Mouse (Mus musculus) hindbrain, embryonic 11.5 days (tissue): ENCODE measurements at regions not wholly inside any gene's neighbourhood (a gene's known extent, or its start where the extent isn't known, plus 50 kb on each side); places are given as distances from the start of the nearest gene placed in this dataset.
"Not testable (repeated sequence)": the region's sequence is repeated elsewhere in the genome, so short reads cannot be mapped to it uniquely, and the experiment has no call there.

Experiments
- ATAC-seq: fragments of 200-750 bp; cut with Nextera tagmentation; 2 replicates; pipeline ENCODE4 v1.8.0; 2017; ENCODE audit warnings: mild to moderate bottlenecking, moderate TSS enrichment, moderate library complexity; ENCODE audit not compliant: low FRiP score
- DNase-seq: peaks from one replicate; pipeline ENCODE4 v3.0.0-alpha.2; 2015; ENCODE audit warnings: low spot score
- H3K27ac ChIP-seq: fragments of 300-500 bp; sonication (generic); 2 replicates; pipeline ENCODE4 v1.5.1; 2014; ENCODE audit warnings: mild to moderate bottlenecking, low read depth, low read length
- H3K27me3 ChIP-seq: fragments of 300-500 bp; sonication (generic); 2 replicates; pipeline ENCODE4 v1.6.1; 2014; ENCODE audit warnings: mild to moderate bottlenecking, low read length, moderate library complexity, mixed read lengths; ENCODE audit not compliant: control insufficient read depth, insufficient read depth
- H3K36me3 ChIP-seq: fragments of 300-500 bp; sonication (generic); 2 replicates; pipeline ENCODE4 v1.6.1; 2014; ENCODE audit warnings: mild to moderate bottlenecking, low read length, moderate library complexity, mixed read lengths; ENCODE audit not compliant: control insufficient read depth, insufficient read depth
- H3K4me1 ChIP-seq: fragments of 300-500 bp; sonication (generic); replicated peaks from 2 replicates; pipeline ENCODE4 v1.6.1; 2014; ENCODE audit warnings: low read length, mixed read lengths; ENCODE audit not compliant: control insufficient read depth, insufficient read depth
- H3K4me2 ChIP-seq: fragments of 300-500 bp; sonication (generic); replicated peaks from 2 replicates; pipeline ENCODE4 v1.6.1; 2014; ENCODE audit warnings: mild to moderate bottlenecking, low read depth, low read length
- H3K4me3 ChIP-seq: fragments of 300-500 bp; sonication (generic); 2 replicates; pipeline ENCODE4 v1.5.1; 2014; ENCODE audit warnings: low read depth, low read length
- H3K9ac ChIP-seq: fragments of 300-500 bp; sonication (generic); 2 replicates; pipeline ENCODE4 v1.6.1; 2014; ENCODE audit warnings: low read depth, low read length
- H3K9me3 ChIP-seq: fragments of 300-500 bp; sonication (generic); 2 replicates; pipeline ENCODE4 v1.6.1; 2016; ENCODE audit warnings: low read length; ENCODE audit not compliant: control insufficient read depth
- WGBS: fragments of 180-500 bp; shearing (Covaris S2); extraction: QIAGEN DNeasy Blood & Tissue Kit; methylation state at CpG from one replicate; pipeline ENCODE4 v1.1.7; 2014; 5-methylcytosine and 5-hydroxymethylcytosine counted together

DNA sequence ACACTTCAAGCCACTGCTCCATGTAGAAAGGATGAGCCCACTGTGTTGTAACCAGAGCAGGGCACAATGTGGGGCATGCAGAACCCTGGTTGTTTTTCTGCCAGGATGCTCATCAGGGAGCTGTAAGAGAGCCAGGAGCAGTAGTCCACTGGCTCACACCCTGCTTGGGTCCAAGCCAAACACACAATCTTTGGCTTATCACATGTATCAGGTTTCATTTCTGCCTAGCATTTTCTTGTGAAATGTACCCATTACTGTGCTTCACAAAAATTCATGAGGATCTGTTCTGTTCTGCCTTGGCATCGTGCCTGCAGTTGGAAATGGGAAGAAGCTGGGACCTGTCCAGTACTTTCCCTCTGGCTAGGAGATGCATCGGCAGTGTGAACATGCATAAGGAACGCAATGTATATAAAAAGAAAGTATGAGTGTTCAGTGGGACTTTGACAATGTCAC is 491.6 kb upstream of the Igfbp3 start:
- no peak overlapping the region for H3K27ac ChIP-seq
- DNase-seq (no peak), ATAC-seq (no peak)
- H3K4me1 ChIP-seq = no peaks in the 10 kb centered on the region
- no peaks in the 10 kb centered on the region for H3K27me3 ChIP-seq
- H3K9me3 ChIP-seq = no peaks in the 10 kb centered on the region
- H3K9ac ChIP-seq = no peak overlapping the region
- no peaks in the 10 kb centered on the region for H3K36me3 ChIP-seq
- WGBS = 92% methylated on average over 3 of the region's 3 CpGs
- no peak overlapping the region for H3K4me2 ChIP-seq
- H3K4me3 ChIP-seq = no peak overlapping the region

DNA sequence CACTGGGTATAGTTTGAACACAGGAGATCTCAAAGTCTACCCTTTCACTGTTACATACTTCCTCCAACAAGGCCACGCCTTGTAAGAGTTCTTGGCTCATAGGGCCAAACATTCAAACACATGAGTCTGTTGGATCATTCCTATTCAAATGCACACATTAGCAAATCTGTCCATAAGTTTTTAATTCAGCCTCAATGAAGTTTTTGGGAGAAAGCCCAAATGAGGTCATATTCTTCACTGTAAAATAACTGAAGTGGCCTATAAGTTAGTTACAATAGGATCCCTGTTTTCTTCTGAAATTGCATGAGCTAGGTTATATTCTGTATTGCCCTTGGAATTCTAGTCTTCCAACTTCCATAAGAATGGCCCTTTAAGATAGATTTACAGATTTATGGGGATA is 483.9 kb upstream of the Igfbp3 start:
- WGBS = 88% methylated on average over 1 of the region's 1 CpGs
- H3K36me3 ChIP-seq = no peaks in the 10 kb centered on the region
- ATAC-seq = no peak
- no peak overlapping the region for H3K27ac ChIP-seq
- no peak for DNase-seq
- H3K9me3 ChIP-seq = no peaks in the 10 kb centered on the region
- H3K9ac ChIP-seq = no peak overlapping the region
- H3K27me3 ChIP-seq = no peaks in the 10 kb centered on the region
- H3K4me3 ChIP-seq = no peak overlapping the region
- no peaks in the 10 kb centered on the region for H3K4me1 ChIP-seq
- H3K4me2 ChIP-seq = no peak overlapping the region

DNA sequence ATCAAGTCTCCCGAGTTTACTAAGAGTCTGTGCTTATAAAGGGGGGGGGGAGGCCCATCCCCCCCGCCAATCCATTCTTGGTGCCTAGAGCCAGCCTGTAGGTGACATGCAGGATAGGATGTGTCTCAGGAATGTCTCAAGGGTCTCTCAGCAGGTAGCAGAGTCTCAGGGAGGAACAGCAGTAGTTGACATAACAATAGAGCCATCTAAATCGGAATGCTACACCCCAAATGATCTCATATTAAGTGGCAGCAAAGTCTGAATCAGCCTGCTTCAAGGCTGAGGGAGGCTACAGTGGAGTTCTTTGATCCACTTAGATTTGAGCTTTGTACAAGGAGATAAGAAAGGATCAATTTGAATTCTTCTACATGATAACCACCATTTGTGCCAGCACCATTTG is 476.0 kb upstream of the Igfbp3 start:
- DNase-seq, H3K4me1 ChIP-seq, H3K27ac ChIP-seq, H3K27me3 ChIP-seq, H3K4me3 ChIP-seq, ATAC-seq, H3K9ac ChIP-seq, H3K4me2 ChIP-seq, H3K36me3 ChIP-seq, H3K9me3 ChIP-seq: not testable (repeated sequence)
- 59% methylated on average over 3 of the region's 3 CpGs for WGBS

DNA sequence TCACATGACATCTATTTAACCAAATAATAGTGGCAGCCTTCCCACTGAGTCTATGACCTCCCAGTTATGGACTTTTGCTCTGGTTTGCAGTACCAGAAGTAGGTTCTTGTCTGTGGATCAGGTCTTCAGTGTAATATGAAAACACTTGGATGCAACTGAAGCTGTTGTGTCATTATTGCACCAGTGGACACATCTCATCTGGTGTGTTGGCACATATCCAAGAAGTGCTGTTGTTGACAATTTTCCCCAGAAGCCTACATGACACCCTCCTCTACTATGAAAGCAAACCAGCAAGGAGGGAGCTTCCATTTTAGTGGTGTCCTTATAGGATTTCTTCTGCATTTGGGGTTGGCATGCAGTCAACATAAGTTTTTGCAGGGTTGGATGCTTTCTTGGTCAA is 459.1 kb upstream of the Igfbp3 start:
- no peak overlapping the region for H3K9ac ChIP-seq
- no peak overlapping the region for H3K4me3 ChIP-seq
- DNase-seq = no peak
- ATAC-seq = no peak
- no peak overlapping the region for H3K4me2 ChIP-seq
- H3K27me3 ChIP-seq = no peaks in the 10 kb centered on the region
- no peak overlapping the region for H3K27ac ChIP-seq
- H3K9me3 ChIP-seq = no peaks in the 10 kb centered on the region
- no peaks in the 10 kb centered on the region for H3K36me3 ChIP-seq
- H3K4me1 ChIP-seq = no peaks in the 10 kb centered on the region

DNA sequence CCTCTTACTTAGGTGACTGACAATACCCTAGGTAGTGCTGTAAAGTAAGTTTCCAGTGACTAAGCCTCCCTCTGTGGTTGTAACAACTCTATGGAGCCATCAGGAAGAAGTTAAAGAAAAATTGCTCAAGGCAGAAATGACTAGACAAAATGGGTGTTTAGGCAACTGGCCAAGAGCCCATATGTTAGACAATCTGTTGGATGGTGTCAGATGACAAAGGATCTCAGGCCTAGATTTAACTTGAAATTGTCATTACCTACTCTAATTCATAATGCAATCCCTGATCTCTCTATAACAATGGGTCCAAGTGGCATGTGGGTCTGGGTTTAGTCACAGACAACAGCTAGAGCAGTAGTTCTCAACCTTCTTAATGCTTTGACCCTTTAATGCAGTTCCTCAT is 416.9 kb upstream of the Igfbp3 start:
- no peak overlapping the region for H3K27ac ChIP-seq
- ATAC-seq (no peak), DNase-seq (no peak)
- no peak overlapping the region for H3K4me3 ChIP-seq
- no peaks in the 10 kb centered on the region for H3K4me1 ChIP-seq
- H3K4me2 ChIP-seq = no peak overlapping the region
- no peaks in the 10 kb centered on the region for H3K27me3 ChIP-seq
- H3K9me3 ChIP-seq = no peaks in the 10 kb centered on the region
- H3K36me3 ChIP-seq = no peaks in the 10 kb centered on the region
- no peak overlapping the region for H3K9ac ChIP-seq

DNA sequence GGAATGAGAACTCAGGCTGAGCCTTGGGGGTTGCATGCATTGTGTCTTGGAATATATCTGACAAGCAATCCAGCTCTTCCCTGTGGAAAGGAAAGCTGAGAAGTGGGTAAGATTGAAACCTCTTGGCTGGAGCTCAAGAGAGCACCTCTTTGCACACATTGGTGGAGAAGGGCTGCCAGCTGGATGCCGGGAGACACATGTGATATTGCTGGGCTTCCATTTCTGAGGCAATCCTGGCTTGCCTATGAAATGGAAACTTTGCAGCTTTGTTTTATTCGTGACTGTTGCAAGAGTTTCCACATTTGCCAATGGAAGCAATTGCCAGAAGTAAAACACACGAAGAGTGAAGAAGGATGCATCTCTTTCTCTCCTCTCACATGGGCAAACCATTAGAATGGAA is 411.5 kb upstream of the Igfbp3 start:
- ATAC-seq (no peak), DNase-seq (no peak)
- Histone ChIP-seq H3K27ac (no peak overlapping the region), H3K36me3 (no peaks in the 10 kb centered on the region), H3K9ac (no peak overlapping the region), H3K27me3 (no peaks in the 10 kb centered on the region), H3K4me3 (no peak overlapping the region), H3K4me1 (no peaks in the 10 kb centered on the region), H3K4me2 (no peak overlapping the region), H3K9me3 (no peaks in the 10 kb centered on the region)
- 87% methylated on average over 3 of the region's 3 CpGs for WGBS

DNA sequence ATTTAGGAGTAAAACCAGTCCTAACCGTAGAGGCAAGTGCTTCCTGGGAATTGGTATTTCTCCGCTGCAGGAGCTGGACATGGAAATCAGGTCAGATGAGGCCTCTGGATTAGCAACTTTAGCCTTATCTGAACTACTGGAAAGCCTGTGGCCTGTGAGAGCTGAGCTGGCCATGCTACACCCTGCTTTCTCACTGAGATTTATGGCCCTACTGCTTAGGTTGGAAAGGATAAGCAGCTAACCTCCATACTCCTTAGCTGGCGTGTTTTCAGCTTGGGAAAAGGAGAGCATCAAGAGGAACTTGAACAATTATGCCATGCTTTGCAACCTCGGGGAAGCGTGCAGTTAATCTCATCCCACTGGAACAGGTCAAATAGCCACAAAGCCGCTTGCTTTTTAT is 406.6 kb upstream of the Igfbp3 start:
- Histone ChIP-seq H3K36me3 (no peaks in the 10 kb centered on the region), H3K4me2 (no peak overlapping the region)
- 90% methylated on average over 6 of the region's 6 CpGs for WGBS

DNA sequence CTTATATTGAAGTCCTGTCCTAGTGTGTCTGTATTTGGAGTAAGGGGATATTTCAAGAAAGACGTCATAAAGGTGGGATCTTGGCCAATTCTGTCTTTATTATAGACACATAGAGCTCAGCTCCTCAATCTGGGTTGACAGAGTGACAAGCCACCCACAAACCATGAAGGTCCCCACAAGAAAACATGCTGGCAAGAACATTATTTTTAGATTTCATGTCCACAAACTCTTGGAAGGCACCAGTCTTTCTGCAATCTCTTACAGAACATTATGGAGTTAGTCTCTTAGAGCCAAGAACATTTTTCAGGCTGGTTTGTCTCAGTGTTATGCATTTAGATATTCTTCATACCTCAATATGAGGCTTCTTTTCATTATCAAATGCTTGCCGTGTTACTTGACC is 397.0 kb upstream of the Igfbp3 start:
- Histone ChIP-seq H3K27ac (no peak overlapping the region), H3K9ac (no peak overlapping the region)
- 80% methylated on average over 2 of the region's 2 CpGs for WGBS

More for the DNA sequence above, 406.6 kb upstream of the Igfbp3 start:
- Histone ChIP-seq H3K4me3 (no peak overlapping the region), H3K9ac (no peak overlapping the region), H3K4me1 (no peaks in the 10 kb centered on the region), H3K27me3 (no peaks in the 10 kb centered on the region), H3K9me3 (no peaks in the 10 kb centered on the region), H3K27ac (no peak overlapping the region)
- ATAC-seq (no peak), DNase-seq (no peak)

DNA sequence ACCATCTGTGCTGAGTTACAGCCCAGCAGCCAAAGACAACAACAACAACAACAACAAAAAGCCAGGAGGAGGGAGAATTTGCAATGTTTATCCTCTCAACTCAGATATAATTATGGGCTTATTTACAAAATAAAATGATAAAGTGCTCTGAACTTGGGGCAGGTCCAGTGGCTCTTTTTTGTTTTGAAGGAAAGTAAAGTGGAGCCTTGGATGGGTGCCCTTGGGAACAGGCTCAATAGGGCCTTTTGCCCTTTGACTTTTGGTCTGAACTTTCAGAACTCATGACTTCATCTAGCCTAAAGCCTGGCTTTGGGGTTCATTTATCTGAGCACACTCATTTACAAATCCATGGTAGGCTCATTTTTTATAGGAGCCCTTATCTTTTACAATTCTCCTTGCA is 396.2 kb upstream of the Igfbp3 start:
- Histone ChIP-seq H3K27ac (no peak overlapping the region), H3K9me3 (no peaks in the 10 kb centered on the region), H3K36me3 (no peaks in the 10 kb centered on the region), H3K9ac (no peak overlapping the region), H3K4me2 (no peak overlapping the region), H3K4me1 (no peaks in the 10 kb centered on the region), H3K4me3 (no peak overlapping the region), H3K27me3 (no peaks in the 10 kb centered on the region)
- ATAC-seq (no peak), DNase-seq (no peak)

More for the DNA sequence above, 397.0 kb upstream of the Igfbp3 start:
- Histone ChIP-seq H3K27me3 (no peaks in the 10 kb centered on the region), H3K9me3 (no peaks in the 10 kb centered on the region), H3K4me3 (no peak overlapping the region), H3K4me2 (no peak overlapping the region), H3K36me3 (no peaks in the 10 kb centered on the region), H3K4me1 (no peaks in the 10 kb centered on the region)
- ATAC-seq (no peak), DNase-seq (no peak)
